Mouse (Mus musculus): Measurements from ENCODE around the gene Copz2.

DNA sequence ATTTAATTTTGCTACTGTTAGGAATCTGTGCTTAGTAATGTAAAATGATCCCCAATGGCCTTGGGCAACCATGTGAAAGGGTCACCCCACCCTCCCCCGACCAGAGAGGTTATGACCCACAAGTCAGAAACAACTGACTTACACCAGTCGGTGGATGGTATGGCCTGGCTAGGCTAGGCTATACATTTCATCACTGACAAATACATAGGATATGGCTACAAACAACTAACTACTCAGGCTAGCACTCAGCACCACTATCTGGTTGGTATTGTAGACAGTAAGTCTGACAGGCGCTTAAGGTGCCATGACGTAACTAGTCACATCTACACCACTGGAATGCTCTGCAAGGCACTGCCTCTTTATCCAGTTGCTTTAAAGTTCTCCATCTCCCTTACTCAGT is 36.2 kb upstream of the Copz2 start:
- TF ChIP-seq CTCF (IDR thresholded peaks at IDR 0.05; ENCODE audit: low read depth, low read length) (no peak), GATA1 (IDR thresholded peaks at IDR 0.05; ENCODE audit: borderline replicate concordance, low read length) (no peak), TAL1 (conservative IDR thresholded peaks at IDR 0.05; ENCODE audit: low read depth, low read length) (no peak)
